Mouse (Mus musculus) testis, postnatal 14 days (tissue): ENCODE measurements around the gene Stradb.

Experiments used
- DNase-seq: peaks from one replicate; pipeline ENCODE4 v3.0.0; 2021; ENCODE audit warnings: low spot score

Stradb gene

GRCm38 (mm10) chr1:58961152-58961893 is 12.0 kb upstream of the Stradb start:
- no peak for DNase-seq

GRCm38 (mm10) chr1:58962418-58962817 is 10.9 kb upstream of the Stradb start:
- DNase-seq: no peak

- no peak for DNase-seq
Measured at GRCm38 (mm10) chr1:58962865-58963264, 10.5 kb upstream of the Stradb start.

- DNase-seq: no peak
Measured at GRCm38 (mm10) chr1:58967534-58967933, 5.8 kb upstream of the Stradb start.

- DNase-seq: no peak
Measured at GRCm38 (mm10) chr1:58970054-58970453, 3.3 kb upstream of the Stradb start.

GRCm38 (mm10) chr1:58971097-58971496 is 2.2 kb upstream of the Stradb start:
- DNase-seq: no peak

GRCm38 (mm10) chr1:58972851-58973365 is 414 bp upstream of the Stradb start:
- DNase-seq: no peak

GRCm38 (mm10) chr1:58982276-58982675 is 9.0 kb downstream of the Stradb start:
- DNase-seq: no peak

- DNase-seq: no peak
Measured at GRCm38 (mm10) chr1:58984586-58984985, 11.3 kb downstream of the Stradb start.

GRCm38 (mm10) chr1:58993144-58993543 is 19.8 kb downstream of the Stradb start:
- DNase-seq: no peak

- no peak for DNase-seq
Measured at GRCm38 (mm10) chr1:58993723-58994122, 20.4 kb downstream of the Stradb start.

GRCm38 (mm10) chr1:58995313-58995712 is 22.0 kb downstream of the Stradb start:
- no peak for DNase-seq

GRCm38 (mm10) chr1:59009250-59009649 is 35.9 kb downstream of the Stradb start:
- DNase-seq: no peak

- DNase-seq: no peak
Measured at GRCm38 (mm10) chr1:59021556-59021955, 48.2 kb downstream of the Stradb start.

GRCm38 (mm10) chr1:59037723-59038122 is 64.4 kb downstream of the Stradb start:
- DNase-seq: no peak
